Mouse (Mus musculus) neural tube, embryonic 14.5 days (tissue): ENCODE measurements around the gene Hip1r. TPM values are rescaled to one million over a fixed set of nuclear protein-coding genes. Genes with fewer than 3 reads are reported as not detected.
"Not testable (repeated sequence)": the region's sequence is repeated elsewhere in the genome, so short reads cannot be mapped to it uniquely, and the experiment has no call there.

ENCODE experiments used
- ATAC-seq: fragments of 200-750 bp; cut with Nextera tagmentation; 2 replicates; pipeline ENCODE4 v1.8.0; 2017; ENCODE audit warnings: low read depth, mild to moderate bottlenecking, moderate TSS enrichment, moderate library complexity
- H3K27ac ChIP-seq: fragments of 300-500 bp; sonication (generic); 2 replicates; pipeline ENCODE4 v1.5.1; 2014; ENCODE audit warnings: low read depth, mild to moderate bottlenecking, control low read depth, low read length, moderate library complexity, mixed read lengths
- H3K27me3 ChIP-seq: fragments of 300-500 bp; sonication (generic); 2 replicates; pipeline ENCODE4 v1.6.1; 2014; ENCODE audit warnings: low read length; ENCODE audit not compliant: control insufficient read depth, insufficient read depth
- H3K36me3 ChIP-seq: fragments of 300-500 bp; sonication (generic); 2 replicates; pipeline ENCODE4 v1.6.1; 2014; ENCODE audit warnings: low read length, mixed read lengths; ENCODE audit not compliant: control insufficient read depth, insufficient read depth
- H3K4me1 ChIP-seq: fragments of 300-500 bp; sonication (generic); 2 replicates; pipeline ENCODE4 v1.6.1; 2014; ENCODE audit warnings: low read length; ENCODE audit not compliant: control insufficient read depth, insufficient read depth
- H3K4me2 ChIP-seq: fragments of 300-500 bp; sonication (generic); 2 replicates; pipeline ENCODE4 v1.6.1; 2014; ENCODE audit warnings: mild to moderate bottlenecking, low read depth, low read length, control low read depth
- H3K4me3 ChIP-seq: fragments of 300-500 bp; sonication (generic); 2 replicates; pipeline ENCODE4 v1.5.1; 2014; ENCODE audit warnings: low read depth, low read length, control low read depth, mixed read lengths
- H3K9ac ChIP-seq: fragments of 300-500 bp; sonication (generic); replicated peaks from 2 replicates; pipeline ENCODE4 v1.6.1; 2014; ENCODE audit warnings: low read depth, mild to moderate bottlenecking, control low read depth, low read length, mixed read lengths
- H3K9me3 ChIP-seq: fragments of 300-500 bp; sonication (generic); 2 replicates; pipeline ENCODE4 v1.6.1; 2016; ENCODE audit warnings: low read length; ENCODE audit not compliant: control insufficient read depth
- WGBS: fragments of 180-500 bp; shearing (Covaris S2); extraction: QIAGEN DNeasy Blood & Tissue Kit; methylation state at CpG from one replicate; pipeline ENCODE4 v1.1.7; 2014; 5-methylcytosine and 5-hydroxymethylcytosine counted together
- microRNA-seq: library from miRNA; unstranded; fragments of <30 nt; microRNA quantifications from one replicate; pipeline ENCODE4, GENCODE M21; 2016
- polyA plus RNA-seq: library from polyadenylated mRNA; unstranded; fragments of >200 nt; fragmentation: Nextera tagmentation; extraction: Ambion mirVana; gene quantifications from 2 replicates; pipeline ENCODE4 v1.2.1, GENCODE M21; 2014

The Hip1r gene
- polyA plus RNA-seq, 1 experiment from 2014 or later: 21.4 TPM

- Histone ChIP-seq H3K4me1 (0 out of 2 replicates have a peak, but pooled peaks cover 4% of the 10 kb centered on the region), H3K27me3 (no peaks in the 10 kb centered on the region), H3K4me2 (no peak overlapping the region), H3K36me3 (no peaks in the 10 kb centered on the region), H3K4me3 (no peak overlapping the region), H3K27ac (no peak overlapping the region), H3K9ac (no peak overlapping the region), H3K9me3 (no peaks in the 10 kb centered on the region)
- no peak for ATAC-seq
- 63% methylated on average over 14 of the region's 14 CpGs for WGBS
Measured at GRCm38 (mm10) chr5:124050095-124051050, 76.9 kb downstream of the Hip1r start.

- Histone ChIP-seq H3K4me1 (no peaks in the 10 kb centered on the region), H3K4me2 (no peak overlapping the region), H3K27ac (no peak overlapping the region), H3K4me3 (no peak overlapping the region), H3K9me3 (no peaks in the 10 kb centered on the region), H3K36me3 (no peaks in the 10 kb centered on the region), H3K9ac (no peak overlapping the region), H3K27me3 (no peaks in the 10 kb centered on the region)
- no peak for ATAC-seq
- WGBS: 84% methylated on average over 11 of the region's 11 CpGs
Measured at GRCm38 (mm10) chr5:124051899-124052491, 78.6 kb downstream of the Hip1r start.

GRCm38 (mm10) chr5:124052641-124053040 is 79.2 kb downstream of the Hip1r start:
- H3K9me3 ChIP-seq, ATAC-seq: not testable (repeated sequence)
- WGBS: 91% methylated on average over 7 of the region's 7 CpGs

More at GRCm38 (mm10) chr5:124052641-124053040, 79.2 kb downstream of the Hip1r start:
- not testable (repeated sequence) for H3K4me1 ChIP-seq, H3K36me3 ChIP-seq, H3K4me3 ChIP-seq, H3K27me3 ChIP-seq, H3K27ac ChIP-seq, H3K4me2 ChIP-seq, H3K9ac ChIP-seq

Small RNA genes within 50 kb of the gene (microRNA-seq; reads per million reads assigned to microRNA genes)
- gene Mir7032: not detected

Other genes with a start within 250 kb of the Hip1r start
- 135 and 140 TPM in 2 replicates for gene Rsrc2, start 224.2 kb upstream of the Hip1r start, polyA plus RNA-seq
- 4.3 and 5.2 TPM in 2 replicates for gene Kntc1, start 223.9 kb upstream of the Hip1r start, polyA plus RNA-seq
- gene Hcar2, start 108.1 kb upstream of the Hip1r start, polyA plus RNA-seq: not detected in 2 replicates
- 0.09 and 0.44 TPM in 2 replicates for gene Hcar1, start 93.6 kb upstream of the Hip1r start, polyA plus RNA-seq
- gene Denr, start 66.5 kb upstream of the Hip1r start, polyA plus RNA-seq: 109 and 130 TPM in 2 replicates
- 2.7 and 4.0 TPM in 2 replicates for gene Gm43518, start 46.2 kb upstream of the Hip1r start, polyA plus RNA-seq
- 5.2 and 5.7 TPM in 2 replicates for gene Ccdc62, start 42.9 kb upstream of the Hip1r start, polyA plus RNA-seq
- 47.1 and 58.1 TPM in 2 replicates for gene Vps37b, start 58.6 kb downstream of the Hip1r start, polyA plus RNA-seq
- gene Abcb9, start 122.2 kb downstream of the Hip1r start, polyA plus RNA-seq: 9.8 and 12.8 TPM in 2 replicates
- gene Ogfod2, start 138.7 kb downstream of the Hip1r start, polyA plus RNA-seq: 25.0 and 29.1 TPM in 2 replicates
- 72.5 and 76.2 TPM in 2 replicates for gene Arl6ip4, start 142.5 kb downstream of the Hip1r start, polyA plus RNA-seq